Mouse (Mus musculus): ENCODE measurements around the gene Tnni3.

Gene Tnni3

GRCm38 (mm10) chr7:4521231-4522003, 2.6 kb downstream of the Tnni3 start:
- no peak for DNase-seq (ENCODE audit: low spot score)

GRCm38 (mm10) chr7:4518487-4518886, 5.5 kb downstream of the Tnni3 start:
- DNase-seq (ENCODE audit: low spot score), result no peak

- DNase-seq (ENCODE audit: low spot score), result no peak
Measured at GRCm38 (mm10) chr7:4516332-4517050, 7.5 kb downstream of the Tnni3 start, which contains the start of gene Tnnt1. Gene Tnnt1, minus strand, starts transcription at chr7:4516382.

GRCm38 (mm10) chr7:4515853-4516252, 8.2 kb downstream of the Tnni3 start:
- DNase-seq (ENCODE audit: low spot score), result no peak

- DNase-seq (ENCODE audit: low spot score), result no peak
Measured at GRCm38 (mm10) chr7:4513829-4514712, 10.0 kb downstream of the Tnni3 start.

- DNase-seq (ENCODE audit: low spot score), result peak; percentile 58
Measured at GRCm38 (mm10) chr7:4513236-4513635, 10.8 kb downstream of the Tnni3 start.

- no peak for DNase-seq (ENCODE audit: low spot score)
Measured at GRCm38 (mm10) chr7:4511489-4512224, 12.4 kb downstream of the Tnni3 start.

- DNase-seq (ENCODE audit: low spot score), result peak; percentile 61
Measured at GRCm38 (mm10) chr7:4509863-4510608, 14.0 kb downstream of the Tnni3 start.

GRCm38 (mm10) chr7:4508739-4509116, 15.3 kb downstream of the Tnni3 start:
- DNase-seq (ENCODE audit: low spot score), result no peak

- no peak for DNase-seq (ENCODE audit: low spot score)
Measured at GRCm38 (mm10) chr7:4508062-4508738, 15.8 kb downstream of the Tnni3 start.

GRCm38 (mm10) chr7:4507220-4507619, 16.8 kb downstream of the Tnni3 start:
- DNase-seq (ENCODE audit: low spot score), result no peak

GRCm38 (mm10) chr7:4504646-4505435, 19.2 kb downstream of the Tnni3 start:
- DNase-seq (ENCODE audit: low spot score), result no peak

GRCm38 (mm10) chr7:4503858-4504257, 20.2 kb downstream of the Tnni3 start:
- DNase-seq (ENCODE audit: low spot score), result no peak

GRCm38 (mm10) chr7:4503100-4503499, 20.9 kb downstream of the Tnni3 start:
- DNase-seq (ENCODE audit: low spot score), result no peak

- no peak for DNase-seq (ENCODE audit: low spot score)
Measured at GRCm38 (mm10) chr7:4502421-4503090, 21.5 kb downstream of the Tnni3 start.

- peak; percentile 93 for DNase-seq (ENCODE audit: low spot score)
Measured at GRCm38 (mm10) chr7:4501558-4502397, 22.3 kb downstream of the Tnni3 start, which contains the start of gene Ppp1r12c. Gene Ppp1r12c, minus strand, starts transcription at chr7:4501680.

GRCm38 (mm10) chr7:4500892-4501471, 23.0 kb downstream of the Tnni3 start:
- no peak for DNase-seq (ENCODE audit: low spot score)

- DNase-seq (ENCODE audit: low spot score), result no peak
Measured at GRCm38 (mm10) chr7:4499034-4499433, 25.0 kb downstream of the Tnni3 start.

All from ovary, postnatal 14 days (tissue).